Comparison of ENCODE assay signal across 10 mouse cellular contexts in genomic region chr4:76941382-76942360, GRCm38 (mm10).
"Had no signal": no experiment of that assay in that cellular context is flagged by ENCODE, and none has a peak within 500 bp of the region (broad histone marks: within the 10 kb centered on the region; RNA-seq: fewer than 3 reads in every experiment).

No protein-coding gene starts in this region.

- H3K27me3 ChIP-seq: hindbrain, embryonic 15.5 days; neural tube, embryonic 15.5 days had no signal

- H3K9ac ChIP-seq: hindbrain, embryonic 15.5 days; neural tube, embryonic 15.5 days had no signal

- H3K4me3 ChIP-seq: hindbrain, embryonic 15.5 days; limb, embryonic 10.5 days; myocyte; neural tube, embryonic 15.5 days had no signal

- H3K27ac ChIP-seq: hindbrain, embryonic 15.5 days; limb, embryonic 10.5 days; neural tube, embryonic 15.5 days had no signal

- H3K36me3 ChIP-seq: hindbrain, embryonic 15.5 days; limb, embryonic 10.5 days; neural tube, embryonic 15.5 days had no signal

- H3K4me1 ChIP-seq: hindbrain, embryonic 15.5 days; limb, embryonic 10.5 days; neural tube, embryonic 15.5 days had no signal

- H3K9me3 ChIP-seq: hindbrain, embryonic 15.5 days; limb, embryonic 10.5 days; neural tube, embryonic 15.5 days had no signal

- H3K4me2 ChIP-seq: hindbrain, embryonic 15.5 days; neural tube, embryonic 15.5 days had no signal

- DNase-seq: layer of hippocampus, adult 9-11 months; lung, adult 18-20 months; midbrain, embryonic 14.5 days; right cerebral cortex, adult 18-20 months; right cerebral cortex, postnatal 25 days; thymus, postnatal 4 days had no signal
